Comparison of ENCODE assay signal across 17 mouse cellular contexts in genomic region chr7:80501006-80501405, GRCm38 (mm10). TPM values are rescaled to one million over a fixed set of nuclear protein-coding genes. Genes with fewer than 3 reads are reported as not detected.
DNase-seq lines count a peak whose midpoint lies in the region; ATAC-seq and TF ChIP-seq lines count a peak whose summit lies in the region.
"Had no signal": no experiment of that assay in that cellular context is flagged by ENCODE, and none has a peak within 500 bp of the region (broad histone marks: within the 10 kb centered on the region; RNA-seq: fewer than 3 reads in every experiment).

No protein-coding gene starts in this region.

- intact Hi-C loops in heart, postnatal 10 days (cut with DNase I), result no loop called here

- H3K4me1 ChIP-seq in heart, embryonic 14.5 days (ENCODE audit: control insufficient read depth in 2 of 2, insufficient read depth in 2 of 2, low read length in 2 of 2), result peaks cover 2 to 28% of the 10 kb centered on the region in 2 experiments
- H3K4me1 ChIP-seq in lung, embryonic 14.5 days (ENCODE audit: insufficient read depth), result no peaks in the 10 kb centered on the region
- H3K4me1 ChIP-seq: embryonic facial prominence, embryonic 12.5 days; forebrain, embryonic 10.5 days; neural tube, embryonic 15.5 days had no signal

- H3K9ac ChIP-seq in heart, embryonic 14.5 days (ENCODE audit: low read length), result peak overlapping the region; percentile 19; the same call in 1 of the 2 replicates
- no peak overlapping the region for H3K9ac ChIP-seq in lung, embryonic 14.5 days
- H3K9ac ChIP-seq: embryonic facial prominence, embryonic 12.5 days; neural tube, embryonic 15.5 days had no signal

- 36% methylated on average over 7 of the region's 7 CpGs for WGBS in heart, embryonic 14.5 days
- 58% methylated on average over 7 of the region's 7 CpGs for WGBS in lung, embryonic 14.5 days

- H3K27ac ChIP-seq in heart, embryonic 14.5 days (replicated peaks in 1 of 2; ENCODE audit: control insufficient read depth in 1 of 2, insufficient read depth in 1 of 2, low read depth in 2 of 2, low read length in 2 of 2), result peak overlapping the region; percentile 78 to 82
- peak overlapping the region; percentile 39; the same call in 1 of the 2 replicates for H3K27ac ChIP-seq in lung, embryonic 14.5 days (ENCODE audit: low read depth)
- H3K27ac ChIP-seq: embryonic facial prominence, embryonic 12.5 days; forebrain, embryonic 10.5 days; neural tube, embryonic 15.5 days had no signal

- no peak for ATAC-seq in heart, embryonic 14.5 days (ENCODE audit: insufficient number of reproducible peaks, insufficient read depth, low FRiP score, low read depth)
- ATAC-seq in lung, embryonic 14.5 days (ENCODE audit: insufficient read depth), result no peak
- ATAC-seq in common myeloid progenitor, adult 5-6 weeks (replicated peaks; ENCODE audit: low read depth, poor library complexity, severe bottlenecking), result peak; percentile 42
- ATAC-seq: inflammation-experienced regulatory T-cells, adult 6 months; midbrain, embryonic 16.5 days had no signal

- no peak for TF ChIP-seq CTCF in lung, embryonic 14.5 days (IDR thresholded peaks at IDR 0.05; ENCODE audit: low read depth)

- H3K4me3 ChIP-seq in heart, embryonic 14.5 days (ENCODE audit: control insufficient read depth in 1 of 2, insufficient read depth in 1 of 2, low read depth in 1 of 2, low read length in 2 of 2), result no peak overlapping the region
- no peak overlapping the region for H3K4me3 ChIP-seq in lung, embryonic 14.5 days (ENCODE audit: low read depth, low read length)
- H3K4me3 ChIP-seq: embryonic facial prominence, embryonic 12.5 days; forebrain, embryonic 10.5 days; neural tube, embryonic 15.5 days had no signal

- no peaks in the 10 kb centered on the region for H3K9me3 ChIP-seq in heart, embryonic 14.5 days (ENCODE audit: control insufficient read depth, low read length)
- no peaks in the 10 kb centered on the region for H3K9me3 ChIP-seq in lung, embryonic 14.5 days (ENCODE audit: low read depth, low read length)
- H3K9me3 ChIP-seq: embryonic facial prominence, embryonic 12.5 days; forebrain, embryonic 10.5 days; G1E; neural tube, embryonic 15.5 days had no signal

- H3K4me2 ChIP-seq in heart, embryonic 14.5 days (ENCODE audit: low read length), result no peak overlapping the region
- no peak overlapping the region for H3K4me2 ChIP-seq in lung, embryonic 14.5 days
- H3K4me2 ChIP-seq: embryonic facial prominence, embryonic 12.5 days; neural tube, embryonic 15.5 days had no signal

- DNase-seq in heart, postnatal 10 days, result no peak
- DNase-seq in lung, embryonic 14.5 days, result no peak
- no peak for DNase-seq in lung, adult 18-20 months
- peak; percentile 52 to 59 for DNase-seq in natural killer cell, adult 2 months (ENCODE audit: low spot score in 2 of 2)
- DNase-seq in yolk sac, embryonic 10.5 days (ENCODE audit: low spot score), result no peak
- no peak for DNase-seq in adrenal gland, postnatal 10 days
- DNase-seq: adrenal gland, postnatal 14 days; cerebellum, postnatal 36 days; left cerebral cortex, postnatal 4 days had no signal

- peaks cover 54% of the 10 kb centered on the region for H3K36me3 ChIP-seq in heart, embryonic 14.5 days (ENCODE audit: control insufficient read depth, insufficient read depth, low read length)
- H3K36me3 ChIP-seq in lung, embryonic 14.5 days (ENCODE audit: insufficient read depth), result peaks cover 54% of the 10 kb centered on the region

- H3K27me3 ChIP-seq in heart, embryonic 14.5 days (ENCODE audit: control insufficient read depth, insufficient read depth, low read length), result no peaks in the 10 kb centered on the region
- no peaks in the 10 kb centered on the region for H3K27me3 ChIP-seq in lung, embryonic 14.5 days (ENCODE audit: insufficient read depth, low read length)
- H3K27me3 ChIP-seq: embryonic facial prominence, embryonic 12.5 days; neural tube, embryonic 15.5 days had no signal

RNA-seq across cellular contexts. Expression of gene Blm, which starts 33.9 kb away (rescaled TPM):
- 16.3 and 16.5 TPM in 2 replicates for polyA plus RNA-seq in heart, embryonic 14.5 days (2014; fragmentation: Nextera tagmentation; extraction: Ambion mirVana)
- 1 to 10 TPM; 5.6 to 7.5 TPM for total RNA-seq in heart, postnatal 10 days (2021)
- 40.8 and 42.0 TPM in 2 replicates for polyA plus RNA-seq in lung, embryonic 14.5 days (2014; fragmentation: Nextera tagmentation; extraction: Ambion mirVana)
- total RNA-seq in common myeloid progenitor, adult 5-6 weeks (2017), result 66.2 and 79.5 TPM in 2 replicates
- 10 to 100 TPM in 1 of 2 experiments, 1 to 10 TPM in 1; 5.4 to 10.7 TPM for total RNA-seq in adrenal gland, postnatal 10 days (2021)

Comparison
In these comparisons a context has a peak if more than half of its experiments do, and no peak if none do; other contexts are left out.
1. DNase-seq: peak in natural killer cell, adult 2 months (2 of 2); none in heart, postnatal 10 days (0 of 2), lung, embryonic 14.5 days (single experiment), lung, adult 18-20 months (0 of 2), yolk sac, embryonic 10.5 days (single experiment) and adrenal gland, postnatal 10 days (single experiment).